Mouse (Mus musculus): ENCODE data around the gene Utp11.

The Utp11 gene

DNA sequence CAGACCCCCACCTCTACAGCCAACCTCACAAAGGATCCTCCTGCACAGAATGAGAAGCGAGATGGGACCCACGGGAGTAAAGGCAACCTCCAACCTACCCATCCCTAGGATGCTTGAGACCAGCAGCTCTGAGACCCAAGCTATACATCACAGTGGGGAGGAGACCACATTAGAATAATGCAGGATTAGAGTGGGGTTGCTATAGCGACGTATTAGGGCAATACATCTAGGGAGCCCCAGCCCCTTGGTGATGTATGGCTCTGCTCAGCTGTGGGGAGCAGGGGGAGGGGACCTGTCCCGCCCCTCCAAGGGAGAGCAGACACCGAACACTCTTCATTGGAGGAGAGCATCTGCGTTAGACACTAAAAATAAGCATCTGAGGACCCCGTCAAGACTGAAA, 25.3 kb downstream of the Utp11 start:
- no peak for DNase-seq

DNA sequence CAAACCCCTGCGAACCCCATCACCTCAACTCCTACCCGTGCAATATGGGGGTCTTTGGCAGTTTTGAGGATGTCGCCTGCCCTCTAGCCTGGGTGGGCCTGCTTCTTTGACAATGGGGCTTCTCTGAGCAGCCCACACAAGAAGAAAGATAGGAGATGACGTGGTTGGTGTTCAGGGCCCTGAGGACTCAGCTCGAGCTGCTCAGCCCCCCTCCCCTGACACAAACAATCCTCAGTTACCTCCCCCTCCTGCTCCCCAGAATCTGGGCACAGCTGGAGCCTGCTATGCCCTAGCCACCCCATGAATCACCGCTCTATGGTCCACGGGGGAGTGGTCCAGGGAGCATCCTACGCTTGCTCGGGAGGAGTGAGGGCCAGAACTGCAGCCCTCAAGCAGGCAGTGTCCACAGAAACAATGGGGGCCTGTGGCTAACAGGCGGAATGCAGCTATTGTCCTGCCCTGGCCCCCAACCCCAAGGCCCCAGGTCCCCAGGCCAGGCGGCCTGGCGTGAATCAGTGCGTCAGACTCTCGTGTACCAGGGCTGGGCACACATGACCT, 25.8 kb downstream of the Utp11 start:
- no peak for DNase-seq

DNA sequence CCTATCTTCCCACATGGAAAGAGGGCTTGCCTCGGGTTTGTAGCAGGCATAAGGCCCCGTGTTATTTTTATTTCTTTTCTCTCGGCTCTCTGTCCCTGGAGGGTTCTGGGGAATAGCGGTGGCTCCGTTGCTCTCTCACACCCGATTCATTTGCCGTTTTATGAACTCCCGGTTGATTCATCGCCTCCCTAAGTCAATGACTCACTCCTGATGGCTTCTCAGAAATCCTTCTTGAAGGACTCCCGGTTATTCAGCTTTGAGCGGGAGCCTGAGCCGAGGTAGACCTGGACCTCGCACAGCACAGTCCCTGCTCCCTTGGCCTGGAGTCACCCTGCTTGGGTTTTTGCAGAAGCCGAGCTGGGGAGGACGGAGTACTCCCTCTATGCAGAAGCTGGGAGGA, 28.8 kb downstream of the Utp11 start:
- DNase-seq: no peak

DNA sequence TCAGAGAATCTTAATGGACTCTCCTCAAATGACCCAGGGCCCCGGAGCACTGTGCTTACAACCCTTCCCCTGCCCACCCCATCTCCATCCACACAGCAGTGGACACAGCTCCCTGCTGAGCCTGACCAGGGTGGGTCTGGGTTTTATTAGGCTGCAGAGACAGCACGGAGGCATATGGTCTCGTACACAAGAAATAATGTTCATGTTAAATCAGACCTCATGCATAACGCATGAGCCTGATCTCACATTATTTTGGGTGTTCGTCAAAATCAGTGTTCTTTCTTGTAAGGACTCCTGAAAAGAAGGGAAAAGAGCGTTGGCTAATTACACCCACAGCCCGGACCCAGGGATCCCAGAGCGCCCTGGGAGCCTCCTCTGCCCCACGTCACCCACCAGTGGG, 29.2 kb downstream of the Utp11 start:
- no peak for DNase-seq

DNA sequence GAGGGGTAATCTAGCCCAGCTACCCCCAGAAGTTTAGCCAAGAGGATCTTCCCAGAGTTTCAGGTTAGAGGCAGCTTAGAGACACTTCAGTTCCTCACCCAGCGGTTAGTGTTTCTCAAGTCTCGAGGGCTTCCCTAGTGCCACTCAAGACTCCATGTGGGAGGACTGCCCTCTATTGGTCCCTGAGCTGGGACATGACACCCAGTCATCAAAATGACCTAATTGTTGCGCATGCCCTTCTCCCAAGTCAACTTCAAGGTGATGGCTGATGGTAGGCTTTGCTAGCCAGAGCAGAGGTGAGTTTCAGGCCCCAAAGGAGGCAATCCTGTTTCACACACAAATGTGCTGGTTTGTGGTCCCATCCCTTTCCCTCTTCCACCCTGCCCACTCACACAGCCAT, 30.4 kb downstream of the Utp11 start:
- DNase-seq: no peak

DNA sequence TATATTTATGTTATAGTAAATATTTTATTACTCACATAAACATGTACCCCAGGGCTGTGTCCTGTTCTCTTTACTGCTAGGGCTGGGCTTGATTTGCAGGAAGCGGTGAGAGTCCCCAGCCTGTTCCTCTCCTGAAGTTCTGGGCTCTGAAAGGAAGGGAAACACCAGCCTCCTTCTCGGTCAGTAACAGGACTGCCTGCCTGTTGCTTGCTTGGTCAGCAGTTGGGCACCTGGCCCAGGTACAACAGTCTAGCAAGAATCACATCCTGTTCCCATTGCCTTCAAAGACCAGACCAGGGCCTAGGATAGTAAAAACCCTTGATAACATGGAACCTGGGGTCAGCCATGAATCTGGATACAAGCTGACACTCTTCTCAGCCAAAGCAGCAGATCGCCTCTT, 32.8 kb downstream of the Utp11 start:
- DNase-seq: no peak

DNA sequence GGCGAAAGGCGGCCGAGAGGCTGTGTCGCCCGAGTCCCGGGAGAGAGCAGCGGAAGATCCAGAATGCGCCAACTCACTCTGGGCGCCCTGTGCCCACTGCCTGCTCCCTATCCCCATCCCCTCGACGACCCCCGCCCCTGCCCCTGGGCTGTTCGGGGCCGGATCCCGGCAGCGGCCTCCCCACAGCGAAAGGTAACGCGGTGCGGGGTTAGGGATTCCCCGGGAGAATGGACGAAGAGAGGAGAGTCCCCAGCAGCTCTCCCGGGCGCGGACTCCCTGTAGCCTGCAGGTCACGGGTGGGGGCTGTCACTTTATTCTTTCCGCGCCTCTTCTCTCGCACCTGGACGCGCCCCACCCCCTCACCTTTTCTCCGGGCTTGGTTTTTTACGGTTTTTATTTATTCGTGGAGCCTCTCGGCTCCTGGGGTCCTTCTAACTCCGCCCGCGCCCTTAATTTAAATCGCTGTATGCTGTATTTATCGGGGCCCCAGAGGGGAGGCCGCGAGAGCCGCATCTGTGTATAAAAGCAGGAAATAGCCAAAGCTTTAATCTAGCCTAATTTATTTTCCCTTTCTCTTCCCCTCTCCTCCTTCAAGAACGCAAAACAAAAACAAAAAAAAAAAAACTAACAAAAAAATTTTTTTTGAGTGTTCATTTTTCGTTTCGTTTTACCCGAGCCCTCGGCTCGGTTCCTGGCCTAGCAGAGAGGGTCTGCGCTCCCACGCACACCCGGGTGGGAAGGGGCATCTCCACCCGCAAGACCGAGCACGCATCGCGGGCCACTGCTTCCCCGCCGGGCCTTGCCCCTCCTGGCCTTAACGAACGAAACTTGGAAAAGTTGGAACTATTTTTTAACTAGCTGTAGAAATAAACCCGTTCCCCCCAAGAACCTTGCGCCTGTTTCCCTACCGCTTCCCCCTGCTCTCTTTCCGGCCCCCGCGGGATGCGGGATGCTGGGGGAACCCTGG, 33.9 kb downstream of the Utp11 start:
- DNase-seq: no peak

DNA sequence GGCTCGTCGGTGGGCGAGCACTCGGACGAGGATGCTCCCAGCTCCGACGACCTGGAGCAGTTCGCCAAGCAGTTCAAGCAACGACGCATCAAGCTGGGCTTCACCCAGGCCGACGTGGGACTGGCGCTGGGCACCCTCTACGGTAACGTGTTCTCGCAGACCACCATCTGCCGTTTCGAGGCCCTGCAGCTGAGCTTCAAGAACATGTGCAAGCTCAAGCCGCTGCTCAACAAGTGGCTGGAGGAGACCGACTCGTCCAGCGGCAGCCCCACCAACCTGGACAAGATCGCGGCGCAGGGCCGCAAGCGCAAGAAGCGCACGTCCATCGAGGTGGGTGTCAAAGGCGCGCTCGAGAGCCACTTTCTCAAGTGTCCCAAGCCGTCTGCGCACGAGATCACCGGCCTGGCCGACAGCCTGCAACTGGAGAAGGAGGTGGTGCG, 35.0 kb downstream of the Utp11 start:
- DNase-seq: no peak

DNA sequence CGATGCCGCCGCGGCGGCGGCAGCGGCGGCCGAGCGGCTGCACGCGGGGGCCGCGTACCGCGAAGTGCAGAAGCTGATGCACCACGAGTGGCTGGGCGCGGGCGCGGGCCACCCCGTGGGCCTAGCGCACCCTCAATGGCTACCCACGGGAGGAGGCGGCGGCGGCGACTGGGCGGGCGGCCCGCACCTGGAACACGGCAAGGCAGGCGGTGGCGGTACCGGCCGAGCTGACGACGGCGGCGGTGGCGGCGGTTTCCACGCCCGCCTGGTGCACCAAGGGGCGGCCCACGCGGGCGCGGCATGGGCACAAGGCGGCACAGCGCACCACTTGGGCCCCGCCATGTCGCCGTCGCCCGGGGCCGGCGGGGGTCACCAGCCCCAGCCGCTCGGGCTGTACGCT, 35.6 kb downstream of the Utp11 start:
- DNase-seq: no peak

DNA sequence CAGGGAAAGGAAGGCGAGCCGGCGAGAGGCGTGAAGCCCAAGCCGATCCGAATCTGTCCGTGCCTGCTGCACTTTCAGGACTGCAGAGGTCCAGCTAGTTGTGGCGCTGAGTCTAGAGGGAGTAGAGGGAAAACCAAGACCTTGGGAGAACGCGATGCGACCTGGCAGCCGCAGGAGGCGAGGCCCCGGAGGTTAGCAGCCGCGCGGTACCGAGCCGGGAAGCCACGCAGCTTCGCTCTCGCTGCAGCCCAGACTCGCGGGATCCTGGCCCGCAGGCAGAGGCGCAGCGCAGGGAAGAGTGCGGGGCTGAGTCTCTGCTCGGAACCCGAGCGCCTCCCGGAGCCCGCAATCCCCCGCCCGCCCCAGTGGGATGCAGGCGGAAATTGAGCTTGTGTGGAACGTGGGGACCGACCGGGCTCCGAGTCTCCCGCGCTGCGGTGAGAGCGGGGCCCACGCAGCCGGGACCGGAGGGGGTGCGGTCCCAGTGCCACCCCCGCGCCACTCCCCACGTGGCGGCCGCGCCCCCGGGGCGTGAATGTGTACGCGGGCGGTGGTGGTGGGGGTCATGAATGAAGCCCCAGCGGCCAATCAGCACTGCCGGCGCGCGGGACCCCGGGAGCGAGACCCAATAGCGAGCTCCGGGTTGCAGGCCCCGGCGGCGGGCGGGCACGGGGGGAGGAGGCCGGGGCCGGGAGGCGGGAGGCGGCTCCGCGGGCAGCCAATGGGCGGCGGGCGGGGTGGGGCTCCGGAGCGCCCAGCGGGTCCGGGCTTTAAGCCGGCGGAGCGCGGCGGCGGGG, 36.3 kb downstream of the Utp11 start:
- DNase-seq: no peak

DNA sequence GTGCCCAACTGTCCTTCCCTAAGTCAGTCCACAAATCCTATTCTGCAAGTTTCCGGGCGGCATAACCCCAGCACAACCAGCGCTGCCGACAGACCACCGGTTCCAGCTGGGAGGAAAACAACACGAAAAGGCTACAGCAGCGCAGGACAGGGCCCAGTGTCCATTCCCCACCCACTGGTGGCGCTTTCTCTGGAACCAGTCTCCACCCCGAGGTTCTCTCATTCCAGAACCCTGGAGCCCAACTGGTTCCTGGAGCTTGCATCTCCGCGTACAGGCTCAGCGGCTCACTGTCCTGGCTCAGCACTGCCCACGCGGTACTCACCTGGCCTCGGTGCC, 36.9 kb downstream of the Utp11 start, which contains the start of gene Pou3f1:
Gene Pou3f1, plus strand, starts transcription at position 290 of the 336 bp plus-strand sequence.
- DNase-seq: no peak

DNA sequence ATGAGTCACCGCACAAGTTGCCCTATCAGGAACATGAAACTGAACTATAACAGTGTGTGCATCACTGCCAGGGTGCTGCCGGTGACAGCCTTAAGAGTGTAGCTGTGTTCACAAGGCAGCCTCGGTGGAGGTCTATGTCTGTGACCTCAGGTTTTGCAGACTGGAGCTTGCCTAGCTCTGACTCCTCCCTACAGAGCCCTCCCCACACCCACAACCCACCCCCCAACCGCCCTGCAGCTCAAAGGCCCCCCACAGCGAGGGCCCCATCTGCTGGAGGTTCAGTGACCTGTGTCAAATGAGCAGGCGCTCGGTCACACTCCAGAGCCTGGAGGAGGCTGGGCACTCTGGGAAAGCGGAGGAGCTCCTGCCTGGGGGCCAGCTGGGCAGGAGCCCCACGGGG, 40.5 kb downstream of the Utp11 start:
- no peak for DNase-seq

DNA sequence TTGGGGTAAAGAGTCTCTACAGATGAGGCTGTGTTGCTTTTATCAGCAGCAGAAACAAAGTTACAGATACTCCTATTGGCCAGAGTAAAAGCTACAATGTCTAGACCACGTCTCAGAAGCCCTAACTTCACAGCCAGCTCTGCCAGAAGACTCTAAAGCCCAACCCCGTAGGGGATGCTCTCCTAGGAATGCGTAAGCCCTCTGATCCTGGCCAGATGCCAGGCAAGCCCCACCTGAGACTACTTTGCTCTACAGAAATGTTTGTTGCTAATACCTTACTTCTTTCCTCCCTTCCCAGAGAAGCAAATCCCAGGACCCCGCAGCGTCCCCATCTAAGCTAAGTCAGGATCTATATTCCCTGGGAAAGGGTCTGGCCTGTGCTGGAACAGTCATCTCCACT, 45.5 kb downstream of the Utp11 start:
- no peak for DNase-seq

DNA sequence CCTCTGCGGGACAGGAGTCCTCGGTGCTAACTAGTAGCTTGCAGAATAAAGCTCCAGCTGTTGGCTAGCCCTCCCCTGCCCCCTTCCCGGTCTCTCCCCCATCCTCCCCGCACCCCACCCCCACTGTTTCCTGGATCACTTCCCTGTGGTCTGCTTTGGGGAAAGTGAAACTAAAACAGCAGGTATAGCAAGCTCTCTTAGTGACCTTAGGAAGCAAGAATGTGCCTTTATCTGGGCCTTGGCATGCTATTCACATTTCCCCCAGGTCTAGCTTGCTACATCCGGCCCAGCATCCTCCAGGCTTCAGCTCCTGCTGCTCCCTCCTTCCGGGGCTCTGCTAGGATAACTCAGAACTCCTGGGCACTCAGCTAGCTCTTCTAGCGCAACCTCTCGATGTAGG, 46.8 kb downstream of the Utp11 start:
- no peak for DNase-seq

DNA sequence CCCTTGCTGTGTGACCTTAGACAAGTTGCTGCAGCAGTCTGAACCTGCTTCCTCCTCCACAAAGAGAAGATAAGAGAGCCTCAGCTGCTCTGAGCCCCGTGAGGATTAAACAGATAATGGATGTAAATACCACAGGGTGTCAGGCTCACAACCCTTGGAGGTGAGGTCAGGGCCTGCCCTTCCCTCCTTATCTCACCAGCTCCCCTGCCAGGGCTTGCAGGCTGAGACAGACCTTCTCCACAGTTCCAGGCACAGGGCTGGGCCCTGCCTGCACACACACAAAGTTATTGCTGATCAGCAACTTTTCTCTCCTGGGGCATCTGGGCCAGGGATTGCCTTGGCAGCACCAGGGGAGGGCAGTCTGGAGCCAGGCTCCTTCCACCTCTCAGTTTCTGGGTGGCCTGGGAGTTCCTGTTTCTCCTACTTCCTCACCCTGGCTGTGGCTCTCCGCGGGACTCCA, 48.4 kb downstream of the Utp11 start:
- no peak for DNase-seq

DNA sequence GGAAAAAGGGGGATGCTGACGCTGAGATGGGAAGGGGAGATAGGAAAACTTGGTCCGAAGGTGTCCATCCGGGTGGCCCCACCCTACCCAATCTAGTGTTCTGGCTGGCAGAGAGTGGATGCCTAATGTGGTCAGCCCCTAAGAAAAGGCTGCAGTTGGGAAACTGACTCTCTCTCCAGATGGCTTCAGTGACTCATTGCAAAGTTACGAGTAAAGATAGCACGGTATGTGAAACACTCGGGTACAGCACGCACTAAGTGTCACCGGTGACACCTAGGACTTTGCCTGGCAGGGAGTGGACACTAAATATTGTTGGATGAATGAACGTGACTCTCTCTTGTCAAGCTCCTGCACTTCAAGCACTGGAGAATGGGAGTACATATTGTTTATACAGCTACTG, 49.5 kb downstream of the Utp11 start:
- DNase-seq: no peak

DNA sequence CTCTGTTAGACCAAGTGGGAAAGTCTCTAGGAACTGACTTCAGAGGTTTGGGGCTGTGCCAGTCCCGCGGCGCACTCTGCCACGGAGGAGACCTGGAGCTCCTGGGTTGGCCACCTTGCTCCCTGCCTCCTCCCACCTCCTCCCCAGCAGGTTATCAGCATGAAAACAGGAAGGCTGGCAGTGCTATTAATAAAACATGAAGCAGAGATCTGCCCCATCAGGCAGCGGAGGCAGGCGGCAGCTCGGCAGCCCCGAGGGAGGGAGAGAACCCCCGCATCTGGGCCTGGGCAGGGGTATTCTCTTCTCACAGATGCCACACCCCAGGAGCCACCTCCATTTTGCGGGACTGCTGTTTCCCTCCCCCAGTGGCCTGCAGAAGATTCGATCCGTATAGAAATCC, 53.7 kb downstream of the Utp11 start:
- no peak for DNase-seq

DNA sequence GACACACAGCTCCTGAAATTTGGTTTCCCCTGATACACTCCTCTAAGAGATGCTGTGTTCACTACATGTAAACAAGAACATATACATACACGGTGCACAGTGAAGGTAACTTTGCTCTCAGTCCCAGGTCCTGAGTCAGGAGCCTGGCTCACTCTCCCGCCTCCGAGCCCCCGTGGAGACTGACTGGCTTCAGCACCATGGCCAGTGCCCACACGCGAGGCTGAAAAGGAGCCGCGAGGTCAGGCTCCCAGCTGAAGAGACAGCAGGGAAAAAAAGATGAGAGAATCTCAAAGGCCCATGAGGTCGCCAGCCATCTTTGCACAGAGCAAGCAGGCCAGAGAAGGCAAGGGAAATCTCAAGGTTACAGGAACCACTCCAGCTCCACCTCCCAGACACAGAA, 60.1 kb downstream of the Utp11 start:
- no peak for DNase-seq

DNA sequence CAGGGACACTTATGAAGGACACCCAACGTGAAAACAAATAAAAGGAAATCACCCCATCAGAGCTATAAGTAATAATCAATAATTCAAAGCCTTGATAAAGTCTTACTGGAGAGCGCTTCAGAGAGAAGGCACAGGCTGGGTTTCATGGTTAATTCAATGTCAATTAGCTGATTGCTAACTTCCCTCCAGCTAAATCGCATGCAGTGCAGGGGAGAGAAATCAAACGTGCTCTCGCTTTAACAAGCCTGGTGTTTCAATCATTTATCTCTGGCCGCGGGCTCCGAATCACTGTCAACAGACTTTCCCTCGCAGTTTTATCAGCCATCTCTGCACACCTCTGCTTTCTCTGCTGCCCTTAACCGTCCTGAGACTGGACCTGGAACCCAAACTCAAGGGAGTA, 60.5 kb downstream of the Utp11 start:
- no peak for DNase-seq

DNA sequence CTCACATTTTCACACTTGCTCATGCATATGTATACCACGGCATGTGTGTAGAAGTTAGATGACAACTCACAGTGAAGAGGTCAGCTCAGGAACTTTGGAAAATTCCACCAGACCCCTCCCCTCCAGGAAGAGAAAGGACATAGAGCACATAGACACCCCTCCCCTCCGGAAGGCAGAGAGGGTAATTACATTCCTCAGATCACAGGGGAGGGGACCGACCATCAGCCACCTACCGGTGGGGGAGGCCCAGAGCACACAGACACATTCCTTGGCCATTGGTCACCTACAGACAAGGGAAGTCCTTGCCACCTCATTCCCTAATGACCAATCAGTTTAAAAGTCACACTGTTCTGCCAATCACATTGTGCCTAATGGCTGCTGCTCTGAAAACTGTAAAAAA, 61.9 kb downstream of the Utp11 start:
- DNase-seq: no peak
